Mouse (Mus musculus) stomach, postnatal 0 days (tissue): ENCODE data around the gene Rasl11b. TPM values are rescaled to one million over a fixed set of nuclear protein-coding genes. Genes with fewer than 3 reads are reported as not detected.

ENCODE experiments used
- ATAC-seq: fragments of 200-750 bp; cut with Nextera tagmentation; 2 replicates; pipeline ENCODE4 v1.8.0; 2017; ENCODE audit not compliant: low FRiP score, low TSS enrichment
- DNase-seq: peaks from one replicate; pipeline ENCODE4 v3.0.0-alpha.2; 2016; ENCODE audit warnings: low spot score
- H3K27ac ChIP-seq: fragments of 300-500 bp; sonication (generic); replicated peaks from 2 replicates; pipeline ENCODE4 v1.5.1; 2014; ENCODE audit warnings: mild to moderate bottlenecking, control low read depth
- H3K27me3 ChIP-seq: fragments of 300-500 bp; sonication (generic); 2 replicates; pipeline ENCODE4 v1.6.1; 2014; ENCODE audit warnings: low read length; ENCODE audit not compliant: control insufficient read depth, insufficient read depth
- H3K36me3 ChIP-seq: fragments of 300-500 bp; sonication (generic); 2 replicates; pipeline ENCODE4 v1.6.1; 2014; ENCODE audit warnings: low read length, mixed read lengths; ENCODE audit not compliant: control insufficient read depth, insufficient read depth
- H3K4me1 ChIP-seq: fragments of 300-500 bp; sonication (generic); replicated peaks from 2 replicates; pipeline ENCODE4 v1.6.1; 2014; ENCODE audit warnings: antibody characterized with exemption; ENCODE audit not compliant: control insufficient read depth, insufficient read depth
- H3K4me2 ChIP-seq: fragments of 300-500 bp; sonication (generic); replicated peaks from 2 replicates; pipeline ENCODE4 v1.6.1; 2014; ENCODE audit warnings: low read depth, mild to moderate bottlenecking, control low read depth, moderate library complexity
- H3K4me3 ChIP-seq: fragments of 300-500 bp; sonication (generic); 2 replicates; pipeline ENCODE4 v1.5.1; 2014; ENCODE audit warnings: low read depth, low read length, control low read depth
- H3K9ac ChIP-seq: fragments of 300-500 bp; sonication (generic); 2 replicates; pipeline ENCODE4 v1.6.1; 2014; ENCODE audit warnings: mild to moderate bottlenecking, low read length, control low read depth, mixed read lengths
- H3K9me3 ChIP-seq: fragments of 300-500 bp; sonication (generic); 2 replicates; pipeline ENCODE4 v1.6.1; 2016; ENCODE audit warnings: low read length; ENCODE audit not compliant: control insufficient read depth
- CTCF ChIP-seq: IDR thresholded peaks from 2 replicates; pipeline ENCODE4 v1.5.1; 2016; ENCODE audit warnings: antibody characterized with exemption, low read depth, mild to moderate bottlenecking, moderate library complexity
- EP300 ChIP-seq: optimal IDR thresholded peaks from 2 replicates; pipeline ENCODE3; 2016; ENCODE audit warnings: antibody characterized with exemption
- WGBS: fragments of 180-500 bp; shearing (Covaris S2); extraction: QIAGEN DNeasy Blood & Tissue Kit; methylation state at CpG from one replicate; pipeline ENCODE4 v1.1.7; 2014; 5-methylcytosine and 5-hydroxymethylcytosine counted together
- polyA plus RNA-seq: library from polyadenylated mRNA; unstranded; fragments of >200 nt; fragmentation: Nextera tagmentation; extraction: Ambion mirVana; gene quantifications from 2 replicates; pipeline ENCODE4 v1.2.1, GENCODE M21; 2015

Rasl11b gene
- polyA plus RNA-seq, 1 experiment from 2014 or later = 45.0 TPM

GRCm38 (mm10) chr5:74166642-74167041, 28.4 kb upstream of the Rasl11b start:
- Histone ChIP-seq H3K9ac (no peak overlapping the region), H3K27ac (no peak overlapping the region), H3K9me3 (no peaks in the 10 kb centered on the region), H3K4me1 (peaks cover 6% of the 10 kb centered on the region), H3K4me3 (no peak overlapping the region), H3K36me3 (no peaks in the 10 kb centered on the region), H3K27me3 (no peaks in the 10 kb centered on the region), H3K4me2 (no peak overlapping the region)
- TF ChIP-seq CTCF (no peak), EP300 (no peak)
- ATAC-seq = no peak
- 78% methylated on average over 3 of the region's 3 CpGs for WGBS
- no peak for DNase-seq

- no peaks in the 10 kb centered on the region for H3K9me3 ChIP-seq
- H3K9ac ChIP-seq = no peak overlapping the region
- H3K36me3 ChIP-seq = no peaks in the 10 kb centered on the region
- no peak overlapping the region for H3K4me2 ChIP-seq
- no peaks in the 10 kb centered on the region for H3K4me1 ChIP-seq
- TF ChIP-seq EP300 = no peak
- no peak for TF ChIP-seq CTCF
- no peak overlapping the region for H3K27ac ChIP-seq
- peak; percentile 53; the same call in 1 of the 2 replicates for ATAC-seq
- DNase-seq = no peak
- WGBS = 38% methylated on average over 3 of the region's 3 CpGs
- H3K4me3 ChIP-seq = no peak overlapping the region
- H3K27me3 ChIP-seq = no peaks in the 10 kb centered on the region
These were observed 27.0 kb upstream of the Rasl11b start for GRCm38 (mm10) chr5:74168085-74168484.

DNA sequence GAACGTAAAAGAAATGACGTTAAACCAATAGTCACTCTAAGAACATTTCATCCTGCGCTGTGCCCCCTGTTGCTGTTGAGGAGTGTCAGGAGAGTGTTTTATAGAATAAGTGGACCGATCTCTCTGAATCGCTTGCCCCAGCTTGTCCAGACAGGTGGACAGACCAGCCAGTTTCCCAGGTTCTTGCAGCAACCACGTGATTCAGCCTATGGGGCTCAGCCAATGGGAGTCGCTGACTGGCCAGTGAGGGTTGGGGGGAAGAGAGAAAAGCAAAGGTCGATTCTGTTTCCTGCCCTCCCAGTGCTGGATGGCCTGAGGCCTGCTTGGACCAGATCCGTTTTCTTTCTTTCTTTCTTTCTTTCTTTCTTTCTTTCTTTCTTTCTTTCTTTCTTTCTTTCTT, 23.3 kb upstream of the Rasl11b start:
- TF ChIP-seq EP300 (no peak), CTCF (no peak)
- Histone ChIP-seq H3K4me1 (peaks cover 5% of the 10 kb centered on the region; the same call in 1 of the 2 replicates), H3K27ac (no peak overlapping the region), H3K36me3 (no peaks in the 10 kb centered on the region), H3K9ac (no peak overlapping the region), H3K27me3 (no peaks in the 10 kb centered on the region), H3K4me3 (no peak overlapping the region), H3K9me3 (no peaks in the 10 kb centered on the region), H3K4me2 (no peak overlapping the region)
- ATAC-seq = no peak
- peak; percentile 24 for DNase-seq
- WGBS = 60% methylated on average over 9 of the region's 9 CpGs

DNA sequence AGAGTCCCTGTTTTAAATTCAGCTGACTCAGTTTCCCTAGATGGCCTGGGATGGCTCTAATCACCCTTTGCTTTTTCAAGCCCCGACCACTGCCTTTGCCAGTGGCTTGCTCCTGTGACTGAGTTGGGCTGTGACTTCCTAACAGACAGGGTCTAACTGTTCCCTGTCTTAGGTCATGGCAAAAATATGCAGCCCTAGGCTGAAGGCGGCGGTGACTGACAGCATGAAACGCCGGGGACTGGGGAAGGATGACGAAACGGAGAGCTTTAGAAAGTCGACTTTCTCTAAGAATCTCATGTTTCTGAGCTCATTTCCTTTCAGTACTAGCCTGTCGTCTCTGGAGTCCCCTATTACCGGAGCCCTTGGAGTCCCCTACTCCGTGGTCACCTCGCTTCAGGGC, 22.9 kb upstream of the Rasl11b start:
- Histone ChIP-seq H3K9ac (no peak overlapping the region), H3K36me3 (no peaks in the 10 kb centered on the region), H3K27me3 (no peaks in the 10 kb centered on the region), H3K9me3 (no peaks in the 10 kb centered on the region), H3K4me1 (peaks cover 5% of the 10 kb centered on the region; the same call in 1 of the 2 replicates), H3K4me3 (no peak overlapping the region), H3K4me2 (no peak overlapping the region), H3K27ac (peak overlapping the region; percentile 10; the same call in 1 of the 2 replicates)
- no peak for TF ChIP-seq EP300
- no peak for TF ChIP-seq CTCF
- no peak for DNase-seq
- 27% methylated on average over 12 of the region's 12 CpGs for WGBS
- ATAC-seq = peak; percentile 61; the same call in 1 of the 2 replicates

- no peak overlapping the region for H3K9ac ChIP-seq
- DNase-seq = no peak
- no peaks in the 10 kb centered on the region for H3K27me3 ChIP-seq
- TF ChIP-seq CTCF (no peak), EP300 (no peak)
- H3K4me3 ChIP-seq = no peak overlapping the region
- 44% methylated on average over 18 of the region's 18 CpGs for WGBS
- ATAC-seq = peak; percentile 25; the same call in 1 of the 2 replicates
- H3K4me2 ChIP-seq = peak overlapping the region; percentile 6; the same call in 1 of the 2 replicates
- peaks cover 5% of the 10 kb centered on the region; the same call in 1 of the 2 replicates for H3K4me1 ChIP-seq
- H3K36me3 ChIP-seq = no peaks in the 10 kb centered on the region
- H3K27ac ChIP-seq = peak overlapping the region; percentile 65
- H3K9me3 ChIP-seq = no peaks in the 10 kb centered on the region
These were observed 21.8 kb upstream of the Rasl11b start for GRCm38 (mm10) chr5:74173162-74173844.
